Mouse (Mus musculus) gastrocnemius, postnatal 10 days (tissue): ENCODE data around the gene Ppp4r3b. TPM values are rescaled to one million over a fixed set of nuclear protein-coding genes. Genes with fewer than 3 reads are reported as not detected.

Experiments
- DNase-seq: peaks from one replicate; pipeline ENCODE4 v3.0.0; 2021; ENCODE audit warnings: mixed read lengths
- long read RNA-seq, 2 experiments: library from polyadenylated mRNA; stranded (forward); transcript quantifications; one replicate each; pipeline ENCODE4 v2.0.0; 2021
- total RNA-seq, 2 experiments: library from RNA; stranded (reverse); gene quantifications; 2 replicates each; pipeline ENCODE4 v1.2.3; 2021

The Ppp4r3b gene
- total RNA-seq, result 10 to 100 TPM; 32.3 to 33.1 TPM
- long read RNA-seq, experiment 1, full-length matches to known transcripts, result 20 of 29 reads
- long read RNA-seq, experiment 1, partial matches to known transcripts, result 2 of 29 reads
- long read RNA-seq, experiment 1, other reads (novel, unspliced or antisense), result 7 of 29 reads
- long read RNA-seq, experiment 2, full-length matches to known transcripts, result 11 of 17 reads
- long read RNA-seq, experiment 2, partial matches to known transcripts, result 0 of 17 reads
- long read RNA-seq, experiment 2, other reads (novel, unspliced or antisense), result 6 of 17 reads

DNA sequence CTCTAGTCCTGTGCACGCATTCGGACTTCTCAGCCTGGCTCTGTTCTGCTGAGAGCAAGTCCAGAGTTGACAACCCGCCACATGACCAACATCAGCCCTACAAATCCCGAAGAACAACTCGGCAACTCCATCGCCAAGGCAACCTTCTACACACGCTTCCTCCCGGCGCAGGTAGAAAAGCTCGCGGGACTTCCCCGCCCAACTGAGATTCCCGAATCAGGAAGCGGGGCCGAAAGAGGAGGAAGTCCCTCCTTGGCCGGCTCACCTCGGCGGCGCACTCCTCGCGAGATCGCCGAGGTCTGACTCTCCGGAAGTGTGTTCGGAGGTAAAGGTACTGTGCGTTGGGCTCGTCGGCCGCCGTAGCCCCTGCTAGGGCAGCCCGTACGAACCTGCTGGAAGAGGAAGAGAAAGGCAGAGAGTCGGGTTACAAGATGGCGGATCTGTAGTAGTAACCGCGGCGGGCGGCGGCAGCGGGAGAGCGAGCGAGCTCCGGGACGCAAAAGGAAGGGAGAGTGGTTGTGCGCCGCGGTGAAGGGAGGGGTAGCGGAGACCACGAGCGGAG, at the start of gene Ppp4r3b:
Ppp4r3b (plus strand) TSS at position 328 of the 562 bp plus-strand sequence.
- peak; percentile 92 for DNase-seq

DNA sequence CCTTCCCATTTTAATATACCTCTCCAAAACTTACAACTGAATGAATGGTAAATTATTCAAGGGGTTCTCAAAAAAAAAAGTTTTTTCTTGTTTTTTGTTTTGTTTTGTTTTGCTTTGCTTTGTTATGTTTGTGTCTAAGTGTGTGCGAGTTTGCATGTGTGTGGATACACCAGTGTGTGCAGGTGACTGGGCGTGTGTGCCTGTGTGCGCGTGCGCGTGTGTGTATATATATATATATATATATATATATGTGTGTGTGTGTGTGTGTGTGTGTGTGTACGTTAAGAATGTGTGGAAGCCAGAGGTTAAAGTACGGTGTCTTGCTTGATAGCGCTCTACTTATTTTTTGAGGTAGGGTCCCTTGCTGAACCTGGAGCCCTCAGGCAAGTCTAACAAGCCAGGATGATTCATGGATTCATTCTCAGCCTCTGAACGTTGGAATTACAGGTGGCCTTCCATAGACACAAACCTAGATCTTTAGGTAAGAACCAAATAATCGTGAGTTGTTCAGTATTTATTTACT, 42.8 kb upstream of the Ppp4r3b start:
- DNase-seq, result no peak

DNA sequence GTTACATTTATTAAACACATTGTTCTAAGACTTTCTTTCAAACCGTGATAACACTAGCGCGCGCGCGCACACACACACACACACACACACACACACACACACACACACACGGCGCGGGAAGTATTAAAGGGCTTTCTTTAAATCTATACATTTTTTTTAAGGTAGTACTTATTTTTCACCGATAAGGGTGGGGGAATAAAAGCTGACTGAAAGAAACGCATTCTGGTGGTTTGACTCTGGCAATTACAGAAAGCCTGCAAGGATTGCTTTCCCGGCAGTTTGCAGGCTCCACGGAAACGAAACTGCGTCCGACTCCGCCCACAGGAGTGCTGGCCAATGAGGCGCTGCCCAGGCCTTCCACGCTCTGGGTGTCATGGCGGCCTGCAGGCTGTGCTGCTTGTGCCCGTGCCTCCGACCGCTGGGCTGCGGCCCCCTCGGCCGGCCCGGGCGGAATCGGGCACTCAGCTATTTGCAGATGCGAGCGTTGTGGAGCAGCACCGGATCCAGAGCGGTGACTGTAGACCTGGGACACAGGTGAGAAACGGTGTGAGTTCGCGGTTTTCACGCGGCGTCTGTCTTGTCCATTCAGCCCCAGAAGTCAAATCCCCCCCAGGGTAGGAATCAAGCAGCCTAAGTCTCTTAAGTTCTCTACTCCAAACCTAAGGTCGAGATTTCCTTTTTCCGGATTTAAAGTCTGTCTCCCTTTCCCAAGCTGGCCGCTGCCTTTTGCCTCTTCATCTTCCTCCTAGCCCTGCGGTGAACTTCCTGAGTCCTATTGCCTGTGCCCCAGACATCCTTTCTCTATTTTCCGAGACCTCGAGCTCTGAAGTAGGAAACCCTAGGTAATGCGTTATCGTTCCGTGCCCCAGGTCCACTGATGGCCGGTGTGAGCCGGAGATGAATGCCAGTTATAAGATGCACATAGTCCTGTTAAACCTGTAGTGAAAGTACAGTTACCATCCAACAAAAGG, 42.0 kb upstream of the Ppp4r3b start, which contains the start of gene Pnpt1:
Pnpt1 (plus strand) TSS at position 360 of the 971 bp plus-strand sequence.
- peak; percentile 89 for DNase-seq

DNA sequence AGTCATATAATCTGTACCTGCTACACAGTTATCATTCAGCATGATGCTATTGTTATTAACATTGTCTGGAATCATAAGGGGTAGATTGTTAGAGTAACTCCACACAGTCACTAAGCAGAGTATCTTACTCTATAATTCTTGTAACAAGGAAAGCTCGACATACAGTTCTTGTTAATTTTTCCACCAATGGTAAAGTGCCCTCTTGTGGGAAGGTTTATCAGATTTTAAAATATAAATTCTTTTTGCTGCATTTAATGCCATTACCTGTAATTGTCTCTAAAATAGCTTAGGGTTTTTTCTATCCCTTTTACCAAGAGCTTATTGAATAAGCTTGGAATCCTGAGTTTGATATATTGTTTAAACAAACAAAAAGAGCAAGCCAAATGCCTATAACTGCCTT, 32.0 kb upstream of the Ppp4r3b start:
- no peak for DNase-seq

DNA sequence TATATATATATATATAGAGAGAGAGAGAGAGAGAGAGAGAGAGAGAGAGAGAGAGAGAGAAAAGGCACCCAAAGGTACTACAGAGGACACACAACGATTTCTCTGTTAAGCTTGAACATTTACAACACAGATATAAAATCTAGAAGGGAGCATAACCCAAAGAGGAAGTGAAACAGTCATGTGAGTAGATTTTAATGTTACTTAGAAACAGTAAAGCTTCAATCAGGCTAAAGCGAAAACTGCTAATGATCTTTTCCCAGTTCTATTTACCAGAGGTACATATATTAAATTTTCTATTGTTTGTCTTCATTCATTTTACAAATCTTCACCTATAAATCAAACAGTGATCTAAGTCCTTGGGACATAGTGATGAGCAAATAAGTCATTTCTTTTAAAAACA, 23.8 kb upstream of the Ppp4r3b start:
- no peak for DNase-seq

DNA sequence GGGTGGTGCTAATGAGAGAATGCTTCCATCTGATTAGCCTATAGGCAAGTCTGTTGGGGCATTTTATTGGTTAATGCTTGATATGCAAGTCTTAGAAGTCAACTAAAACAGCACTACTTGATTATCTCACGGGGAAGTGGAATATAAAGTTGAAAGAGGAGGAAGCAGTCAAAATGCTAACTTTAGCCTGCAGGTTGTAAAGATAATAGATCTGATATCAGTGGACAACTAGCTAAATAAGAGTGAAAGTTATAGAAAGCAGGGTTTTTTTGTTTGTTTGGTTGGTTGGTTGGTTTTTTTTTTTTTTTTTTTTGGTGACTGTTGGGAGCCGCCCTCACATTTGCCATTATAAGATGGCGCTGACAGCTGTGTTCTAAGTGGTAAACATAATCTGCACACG, 9.1 kb upstream of the Ppp4r3b start:
- DNase-seq, result no peak

DNA sequence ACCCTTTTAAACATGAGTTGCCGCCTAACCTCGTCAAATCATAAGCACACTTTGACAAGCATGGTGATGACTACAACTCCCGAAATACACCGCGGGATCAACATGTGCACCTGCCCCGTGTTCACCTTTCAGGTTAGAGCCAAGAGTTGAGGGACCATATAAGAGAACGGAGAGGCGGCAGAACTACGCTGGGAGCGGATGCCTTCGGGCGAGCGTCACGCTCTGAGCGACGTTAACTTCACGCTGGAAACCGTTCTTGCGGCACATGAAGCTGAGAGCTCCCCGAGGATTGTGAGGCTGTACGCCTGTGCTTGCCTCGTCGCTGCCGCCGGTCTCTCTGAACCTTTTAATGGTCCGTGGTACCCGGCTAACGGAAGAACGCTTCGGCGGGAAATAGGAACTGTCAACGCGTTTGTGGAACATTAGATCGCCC, 715 bp upstream of the Ppp4r3b start:
- DNase-seq, result peak; percentile 15

DNA sequence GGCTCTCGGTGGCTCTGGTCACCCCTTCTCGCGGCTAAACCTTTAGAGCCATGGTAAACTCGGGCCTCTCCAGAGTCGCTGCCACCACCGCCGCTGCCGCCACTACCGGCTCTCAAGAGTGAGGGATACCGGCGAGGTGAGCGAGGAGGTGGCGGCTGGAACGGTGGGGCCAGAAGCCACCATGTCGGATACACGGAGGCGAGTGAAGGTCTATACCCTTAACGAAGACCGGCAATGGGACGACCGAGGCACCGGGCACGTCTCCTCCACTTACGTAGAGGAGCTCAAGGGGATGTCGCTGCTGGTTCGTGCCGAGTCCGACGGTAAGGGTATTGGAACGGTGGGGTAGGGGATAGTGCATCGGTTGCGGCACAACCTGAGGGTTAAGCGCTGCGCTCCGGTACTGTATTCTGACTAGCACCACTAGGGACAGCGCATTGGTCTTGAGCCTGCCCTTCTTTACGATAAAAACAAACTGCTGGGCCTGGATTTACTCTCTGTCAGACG, 488 bp downstream of the Ppp4r3b start:
- DNase-seq, result peak; percentile 60

DNA sequence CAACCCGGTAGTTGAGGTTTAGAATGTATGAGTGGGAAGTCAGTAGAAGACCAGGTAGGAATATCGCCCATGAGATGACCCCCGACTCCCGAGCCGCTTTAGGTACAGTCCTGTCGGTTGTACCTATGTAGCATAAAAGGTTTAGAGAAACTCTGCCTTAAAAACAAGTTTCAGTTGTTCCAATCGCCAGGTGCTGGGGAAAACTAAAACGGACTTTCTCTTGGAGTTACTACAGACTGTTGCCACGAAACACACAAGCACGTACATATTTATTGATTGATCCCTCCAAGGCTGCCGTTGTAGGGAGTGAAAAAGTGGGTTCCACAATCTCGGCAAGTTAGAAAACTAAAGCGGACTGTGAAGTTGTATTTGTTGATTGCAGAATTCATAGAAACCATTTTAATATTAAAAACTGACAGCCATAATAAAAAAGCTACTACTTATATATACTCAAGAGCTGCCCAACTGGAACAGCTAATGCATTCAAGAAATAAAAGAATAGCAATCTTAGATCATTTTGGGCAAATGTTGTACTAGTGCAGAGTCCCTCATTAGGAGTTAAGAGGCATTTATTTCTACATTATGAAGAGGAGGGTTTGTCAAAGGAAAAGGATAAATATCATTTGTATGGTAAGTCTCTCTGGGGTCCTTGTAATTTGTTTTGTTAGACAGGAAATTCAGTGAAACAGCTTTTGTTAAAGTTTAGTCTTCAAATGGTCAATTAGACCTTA, 1.2 kb downstream of the Ppp4r3b start:
- no peak for DNase-seq

DNA sequence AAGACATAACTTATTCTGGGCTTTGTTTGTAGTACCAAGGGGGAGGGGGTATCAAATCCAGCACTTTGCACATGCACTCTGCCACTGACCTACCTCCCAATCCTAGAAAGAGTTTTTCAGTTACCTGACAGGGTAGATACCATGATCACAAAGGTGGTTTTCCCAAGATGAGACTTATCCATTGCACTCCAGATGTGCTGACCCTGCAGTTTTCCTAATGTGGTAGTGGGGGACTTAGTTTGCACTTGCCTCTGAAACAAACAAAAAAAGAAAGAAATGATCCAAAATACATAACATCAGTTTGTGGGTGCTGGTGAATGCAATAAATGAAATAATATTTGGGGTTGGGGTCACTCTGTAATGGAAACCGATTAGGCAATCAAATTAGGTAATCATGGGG, 6.6 kb downstream of the Ppp4r3b start:
- no peak for DNase-seq

DNA sequence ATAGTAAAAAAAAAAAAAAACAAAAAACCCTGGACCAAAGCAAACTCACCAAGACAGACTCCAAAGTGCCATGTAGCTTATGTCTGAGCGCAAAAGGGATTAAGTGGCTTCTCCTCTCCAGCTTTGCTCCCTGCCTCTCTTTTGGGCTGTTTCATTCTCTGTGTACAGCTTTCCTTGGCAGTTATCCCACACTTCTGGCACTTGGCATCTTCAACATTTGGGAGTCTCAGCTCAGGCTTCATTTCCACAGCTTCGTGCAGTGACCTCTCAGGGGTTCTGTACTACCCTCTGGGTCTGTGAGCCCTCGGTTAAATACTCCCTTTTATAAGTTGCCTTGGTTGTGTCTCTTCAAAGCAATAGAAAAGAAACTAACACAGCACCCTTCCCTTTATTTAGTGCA, 8.0 kb downstream of the Ppp4r3b start:
- peak; percentile 13 for DNase-seq

DNA sequence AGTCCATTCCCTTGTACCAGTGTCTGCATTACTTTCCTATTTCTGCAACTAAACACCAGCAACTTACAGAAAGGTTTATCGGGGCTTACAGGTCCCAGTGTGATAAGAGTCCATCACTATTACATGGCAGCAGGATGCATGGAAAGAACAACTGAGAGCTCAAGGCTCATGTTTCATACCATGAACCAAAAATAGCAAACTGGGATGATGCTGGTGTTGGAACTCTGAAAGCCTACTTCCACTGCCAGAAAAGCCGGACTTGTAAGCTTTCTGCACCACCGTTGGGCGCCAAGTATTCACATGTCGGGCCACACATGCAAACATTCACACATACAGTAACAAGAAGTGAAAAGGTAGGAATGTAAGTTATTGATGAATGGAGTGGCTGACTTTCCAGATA, 9.1 kb downstream of the Ppp4r3b start:
- no peak for DNase-seq

DNA sequence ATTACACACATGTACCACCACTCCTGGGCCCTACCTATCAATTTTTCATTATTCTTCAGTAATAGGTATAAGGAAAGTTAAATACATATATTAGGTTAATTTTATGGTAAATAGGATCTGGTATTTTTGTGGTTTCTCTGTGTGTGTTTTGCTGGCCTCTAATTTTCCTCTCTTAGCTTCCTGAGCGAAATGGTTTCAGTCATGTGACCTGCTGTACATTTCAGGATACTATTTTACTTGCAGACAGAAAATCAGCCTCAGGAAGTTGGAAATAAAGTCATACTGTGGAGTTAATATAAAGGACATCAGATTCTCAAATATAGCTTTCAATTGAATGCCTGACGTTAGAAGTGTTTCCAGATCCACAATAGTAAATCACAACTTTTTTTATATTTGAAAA, 16.3 kb downstream of the Ppp4r3b start:
- no peak for DNase-seq

DNA sequence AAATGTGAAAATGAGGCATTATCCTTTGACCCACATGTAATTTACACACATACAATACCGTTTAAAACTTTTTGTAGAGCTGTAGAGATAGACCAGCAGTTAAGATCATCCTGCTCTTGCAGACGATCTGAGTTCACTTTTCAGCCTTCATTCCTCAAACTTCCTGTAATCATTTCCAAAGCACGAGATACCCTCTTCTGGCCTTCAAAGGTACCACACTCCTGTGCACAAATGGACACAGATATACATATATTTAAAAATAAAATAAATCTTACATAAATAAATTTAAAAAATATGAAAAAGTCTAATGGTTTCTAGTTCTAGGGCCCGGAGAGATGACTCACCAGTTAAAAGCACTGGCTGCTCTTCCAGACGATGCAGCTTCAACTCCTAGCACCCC, 31.0 kb downstream of the Ppp4r3b start:
- no peak for DNase-seq

DNA sequence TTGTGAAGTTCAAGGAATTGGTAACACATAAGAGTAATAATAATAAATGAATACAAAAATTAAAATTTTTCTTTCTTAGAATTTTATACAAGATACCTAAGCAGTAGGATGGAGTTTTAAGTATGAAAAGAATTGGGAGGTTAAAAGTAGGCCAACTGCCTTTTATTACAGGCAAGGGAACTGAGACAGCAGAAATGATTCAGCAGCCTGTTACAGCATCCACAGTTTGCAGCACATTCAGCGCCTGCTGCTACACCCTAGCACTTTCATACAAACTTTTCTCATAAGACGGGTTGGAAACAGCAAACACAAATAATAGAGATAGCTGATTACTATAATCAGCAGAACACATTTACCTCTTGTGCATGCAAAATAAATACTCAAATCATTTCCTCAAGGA, 37.1 kb downstream of the Ppp4r3b start:
- no peak for DNase-seq

DNA sequence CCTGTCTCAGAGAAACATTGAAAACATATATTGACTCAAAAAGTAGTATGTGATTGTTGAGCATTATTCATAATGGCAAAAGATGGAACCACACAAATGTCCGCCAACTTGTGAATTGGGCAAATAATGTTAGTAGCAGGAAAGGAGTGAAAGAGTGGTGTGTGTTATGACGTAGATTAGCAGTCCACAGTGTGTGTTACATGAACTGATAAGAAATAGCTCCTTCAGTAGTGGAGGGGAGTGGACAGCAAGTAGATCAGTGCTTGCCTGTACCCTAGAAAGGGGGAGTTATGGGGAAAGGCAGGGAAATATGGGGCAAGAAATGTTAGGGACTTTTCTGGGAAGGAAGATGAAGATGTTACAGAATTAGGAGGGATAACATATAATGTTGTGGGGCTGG, 43.5 kb downstream of the Ppp4r3b start:
- no peak for DNase-seq

DNA sequence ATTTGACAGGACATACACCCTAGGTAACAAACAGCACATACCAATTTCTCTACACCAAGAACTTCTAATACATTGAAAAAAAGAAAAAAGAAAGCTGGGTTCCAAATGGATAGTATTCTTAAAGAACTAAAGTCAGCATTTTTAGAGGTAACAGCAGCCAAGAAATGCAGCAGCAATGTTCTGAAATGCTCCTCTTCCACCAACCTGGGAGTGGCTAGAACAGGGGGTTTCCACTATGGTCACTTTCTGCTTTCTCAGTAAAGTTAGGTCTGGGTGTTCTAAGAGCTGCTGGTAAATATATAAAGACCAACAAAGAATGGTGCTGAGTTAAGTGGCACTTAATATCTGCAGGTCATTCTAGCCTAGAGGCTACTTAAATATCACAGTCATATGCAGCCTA, 46.4 kb downstream of the Ppp4r3b start:
- DNase-seq, result no peak

DNA sequence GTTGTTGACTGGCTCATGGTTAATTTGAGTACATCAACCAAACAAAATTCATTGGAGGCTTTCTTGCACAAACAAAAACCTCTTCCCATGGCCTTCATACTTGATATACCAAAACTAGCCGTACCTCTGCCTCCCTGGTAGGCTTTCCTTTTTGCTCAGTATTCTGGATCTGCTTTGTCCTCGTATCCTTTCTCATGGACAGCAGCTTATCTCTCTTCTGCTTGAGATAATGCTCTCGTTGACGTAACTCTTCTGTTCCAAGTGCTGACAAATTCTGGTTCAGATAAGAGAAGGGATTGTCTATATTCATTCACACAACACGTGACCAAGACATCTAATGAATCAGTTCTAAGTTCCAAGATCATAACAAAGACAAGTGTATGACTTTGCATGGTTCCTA, 49.6 kb downstream of the Ppp4r3b start:
- no peak for DNase-seq

DNA sequence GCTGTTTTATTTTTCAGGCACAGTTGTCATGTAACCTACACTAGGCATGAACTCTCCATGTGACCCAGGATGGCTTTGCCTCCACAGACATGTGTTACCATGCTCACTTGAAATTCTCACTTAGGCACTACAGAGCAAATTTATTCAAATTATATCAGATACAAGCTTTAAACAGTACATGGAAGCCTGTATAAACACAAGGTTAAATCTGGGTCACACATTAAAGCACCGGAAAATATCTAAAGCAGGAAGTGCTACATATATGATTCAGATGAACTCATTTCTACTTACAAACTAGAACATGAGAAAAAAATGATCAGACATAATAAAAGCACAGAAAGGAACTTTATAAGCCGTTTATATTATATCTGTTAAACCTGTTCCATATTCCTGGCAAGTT, 52.1 kb downstream of the Ppp4r3b start:
- no peak for DNase-seq

DNA sequence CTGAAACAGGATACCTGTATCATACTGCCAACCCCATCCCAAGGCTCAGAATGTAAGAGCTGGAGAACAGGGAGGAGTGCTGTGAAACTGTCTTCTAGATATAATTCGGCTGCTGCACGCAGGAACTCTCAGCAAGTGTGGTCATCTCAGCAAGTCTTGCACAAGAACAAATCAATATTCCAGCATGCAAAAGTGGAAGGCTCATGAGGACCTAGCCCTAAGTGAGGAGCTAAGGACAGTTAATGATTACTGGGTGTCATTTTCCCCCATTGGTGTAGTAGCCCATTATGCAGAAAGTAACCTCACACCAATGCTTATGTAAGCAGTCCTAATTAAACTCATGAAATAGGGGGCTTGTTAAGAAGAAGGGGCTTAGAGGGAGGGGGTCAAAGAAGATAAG, 56.3 kb downstream of the Ppp4r3b start:
- DNase-seq, result no peak

DNA sequence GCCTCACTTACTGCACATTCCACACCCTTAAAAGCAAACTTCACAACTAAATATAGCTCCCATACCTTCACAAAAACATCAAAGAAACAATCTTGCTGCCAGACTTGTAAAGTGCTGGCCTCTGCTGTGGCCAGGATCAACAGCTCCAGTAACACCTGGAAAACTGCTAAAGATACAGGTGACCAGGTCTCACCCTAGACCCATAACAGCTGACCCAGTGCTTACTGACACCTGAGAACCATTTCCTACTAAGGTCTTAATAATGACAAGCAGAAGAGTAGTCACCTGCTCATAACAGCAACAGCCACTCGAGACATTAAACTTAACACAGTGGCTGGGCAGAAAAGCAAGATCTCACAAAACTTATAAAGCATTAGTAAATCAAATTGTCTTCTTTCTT, 60.9 kb downstream of the Ppp4r3b start:
- DNase-seq, result no peak

DNA sequence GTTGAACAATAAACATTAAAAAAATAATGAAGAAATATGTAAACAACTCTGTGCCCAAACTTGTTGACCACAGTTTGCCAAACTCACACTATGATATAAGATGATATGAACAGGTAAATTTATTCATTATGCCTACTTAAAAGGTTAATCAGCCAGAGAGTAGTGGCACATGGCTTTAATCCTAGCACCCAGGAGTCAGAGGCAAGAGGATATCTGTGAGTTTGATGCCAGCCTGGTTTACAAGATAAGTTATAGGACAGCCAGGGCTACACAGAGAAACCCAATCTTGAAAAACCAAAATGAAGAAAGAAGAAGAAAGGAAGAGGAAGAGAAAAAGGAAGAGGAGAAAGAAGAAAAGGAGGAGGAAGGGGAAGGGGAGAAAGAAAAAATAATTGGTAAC, 64.7 kb downstream of the Ppp4r3b start:
- DNase-seq, result no peak
